Mouse (Mus musculus) urinary bladder, adult 18-20 months (tissue): Measurements from ENCODE around the gene Ints1.
A peak's percentile ranks its signal among the peaks of the same experiment; 100 is the strongest.

Source experiments
- DNase-seq, 2 experiments: peaks; one replicate each; pipeline ENCODE4 v3.0.0; 2022; ENCODE audit warnings: low spot score in 2 of 2, mixed read lengths in 2 of 2

The Ints1 gene

DNA sequence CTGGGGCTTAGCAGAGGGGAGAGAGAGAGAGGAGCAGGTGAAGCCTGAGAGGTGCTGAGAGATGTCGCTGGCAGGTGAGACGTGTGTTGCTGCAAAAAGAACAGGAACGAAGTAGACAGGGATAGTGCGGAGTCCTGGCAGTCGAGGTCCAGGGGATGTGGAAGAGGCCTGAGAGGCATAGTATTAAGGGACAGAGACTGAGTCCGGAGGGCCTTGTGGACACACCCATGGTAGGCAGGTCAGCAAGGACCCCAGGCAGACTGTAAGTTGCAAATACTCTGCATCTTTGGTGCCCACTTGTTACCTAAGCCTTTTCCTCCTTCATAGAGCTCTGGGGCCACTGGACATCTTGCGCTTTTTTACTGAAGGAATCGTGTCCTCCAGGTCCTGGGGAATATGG is 25.8 kb upstream of the Ints1 start:
- no peak for DNase-seq

DNA sequence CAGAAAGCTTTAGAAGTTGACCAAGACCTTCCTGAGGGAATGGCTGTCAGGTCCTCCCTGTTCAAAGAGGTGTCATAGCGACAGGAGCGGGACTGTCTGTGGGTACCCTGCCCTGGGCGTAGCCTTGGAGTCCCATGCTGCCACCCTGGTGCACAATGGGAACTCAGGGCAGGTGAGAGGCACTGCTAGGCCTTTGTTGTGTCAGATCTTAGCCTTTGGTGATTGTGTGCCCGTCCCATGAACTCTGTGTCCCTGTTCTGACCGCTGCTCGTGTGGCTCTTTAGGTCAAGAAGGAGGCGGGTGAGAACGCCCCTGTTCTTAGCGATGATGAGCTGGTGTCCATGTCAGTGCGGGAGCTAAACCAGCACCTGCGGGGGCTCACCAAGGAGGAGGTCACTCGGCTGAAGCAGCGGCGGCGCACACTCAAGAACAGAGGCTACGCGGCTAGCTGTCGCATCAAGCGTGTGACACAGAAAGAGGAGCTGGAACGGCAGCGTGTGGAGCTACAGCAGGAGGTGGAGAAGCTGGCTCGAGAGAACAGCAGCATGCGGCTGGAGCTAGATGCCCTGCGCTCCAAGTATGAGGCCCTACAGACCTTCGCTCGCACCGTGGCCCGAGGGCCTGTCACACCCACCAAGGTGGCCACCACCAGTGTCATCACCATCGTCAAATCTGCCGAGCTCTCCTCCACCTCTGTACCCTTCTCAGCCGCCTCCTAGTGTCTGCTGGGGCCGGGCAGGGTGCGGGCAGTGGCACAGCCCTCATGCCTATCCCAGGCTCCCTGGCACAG is 24.5 kb upstream of the Ints1 start:
- DNase-seq, result no peak

DNA sequence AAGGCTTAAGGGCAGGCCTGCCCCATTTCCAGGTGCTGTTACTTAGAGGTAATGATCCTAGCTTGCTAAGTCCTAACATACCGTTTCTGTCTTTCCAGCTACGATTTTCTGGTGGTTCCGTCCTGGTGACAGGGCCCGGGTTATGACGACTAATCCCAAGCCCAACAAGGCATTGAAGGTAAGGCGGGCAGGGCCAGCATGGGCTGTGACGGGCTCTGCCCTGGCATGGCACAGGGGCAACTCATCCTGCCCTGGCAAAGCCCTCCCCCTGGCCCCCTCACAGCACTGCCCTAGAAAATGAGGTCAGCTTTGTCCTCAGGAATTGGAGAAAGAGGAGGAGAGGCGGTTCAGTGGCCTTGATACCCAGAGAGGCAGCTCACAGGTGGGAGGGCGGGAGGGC is 23.6 kb upstream of the Ints1 start:
- no peak for DNase-seq

DNA sequence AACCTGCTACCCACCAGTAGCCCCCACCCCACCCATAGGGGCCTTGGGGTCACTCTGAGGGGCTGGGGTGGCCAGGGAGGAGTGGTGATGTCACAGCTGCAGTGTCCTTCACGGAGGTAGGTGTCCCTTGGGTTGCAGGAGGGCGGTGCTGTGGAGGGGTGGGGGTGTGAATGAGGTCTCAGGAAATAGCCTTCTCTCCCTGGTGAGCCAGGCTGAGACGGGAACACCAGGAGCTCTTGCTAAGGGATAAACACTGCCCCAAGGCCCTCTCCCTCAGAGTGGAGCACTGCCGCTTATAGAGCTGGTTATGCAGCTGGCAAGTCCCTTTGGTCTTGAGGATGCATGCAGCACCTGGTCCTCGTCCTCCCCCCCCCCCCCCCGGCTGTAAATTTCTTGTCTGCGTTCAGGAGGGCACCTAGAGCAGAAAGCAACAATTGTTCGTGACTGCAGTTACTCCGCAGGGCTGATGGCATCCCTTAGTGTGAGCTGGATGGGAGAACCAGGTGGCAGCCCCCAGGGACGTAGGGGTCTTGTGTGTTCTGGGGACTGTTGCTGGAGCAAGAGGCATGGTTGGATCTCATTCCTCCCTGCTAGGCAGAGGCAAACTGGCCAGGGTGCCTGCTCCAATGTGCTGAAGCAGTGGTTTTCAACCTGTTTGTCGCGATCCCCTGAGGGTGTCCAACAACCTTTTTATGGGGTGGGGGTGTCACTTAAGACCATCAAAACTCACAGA is 22.9 kb upstream of the Ints1 start:
- no peak for DNase-seq

- DNase-seq, result peak; percentile 52 to 77
Observed at GRCm38 (mm10) chr5:139797473-139798167, 22.1 kb upstream of the Ints1 start.

- peak; percentile 69 to 90 for DNase-seq
Observed at GRCm38 (mm10) chr5:139796900-139797299, 21.4 kb upstream of the Ints1 start.

- DNase-seq, result peak; percentile 43 to 72
Observed at GRCm38 (mm10) chr5:139796001-139796620, 20.6 kb upstream of the Ints1 start.

DNA sequence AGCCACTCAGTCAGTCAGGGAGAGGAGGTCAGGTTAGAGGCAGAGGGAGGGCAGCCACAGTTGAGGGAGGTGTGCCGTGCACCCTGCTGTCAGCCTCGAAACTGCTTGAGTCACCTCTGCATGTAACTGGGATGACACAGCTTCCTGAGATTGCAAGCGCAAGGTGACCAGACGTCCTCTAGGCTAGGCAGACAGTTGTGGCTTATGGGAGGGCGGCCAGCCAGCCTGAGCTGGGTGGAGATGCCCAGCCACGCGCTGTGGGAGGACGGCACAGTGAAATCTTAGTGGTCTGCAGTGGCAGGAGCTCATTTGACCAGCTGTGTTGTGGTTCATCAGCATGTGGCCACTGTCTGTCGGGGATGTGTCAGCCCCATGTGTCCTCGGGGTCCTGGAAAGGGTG is 19.5 kb upstream of the Ints1 start:
- peak in 1 of 2 experiments; percentile 39 for DNase-seq

DNA sequence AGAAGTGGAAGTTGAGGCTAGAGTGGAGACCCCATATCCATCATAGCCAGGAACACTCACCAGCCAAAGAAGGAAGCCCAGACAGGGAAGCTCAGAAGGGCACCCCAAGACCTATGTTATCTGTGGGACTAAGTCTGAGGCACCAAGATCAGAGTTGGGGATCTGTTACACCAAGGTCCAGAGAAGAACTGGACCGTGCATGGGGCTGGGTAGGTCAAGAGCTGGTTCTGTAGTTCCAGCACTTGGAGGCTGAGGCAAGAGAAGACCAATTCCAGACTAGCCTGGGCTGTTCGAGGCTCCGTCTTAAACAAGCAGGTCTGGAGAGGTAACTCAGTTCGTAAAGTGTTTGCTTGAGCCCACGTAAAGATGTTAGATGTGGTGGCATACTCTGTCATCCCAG is 18.7 kb upstream of the Ints1 start:
- DNase-seq, result no peak

DNA sequence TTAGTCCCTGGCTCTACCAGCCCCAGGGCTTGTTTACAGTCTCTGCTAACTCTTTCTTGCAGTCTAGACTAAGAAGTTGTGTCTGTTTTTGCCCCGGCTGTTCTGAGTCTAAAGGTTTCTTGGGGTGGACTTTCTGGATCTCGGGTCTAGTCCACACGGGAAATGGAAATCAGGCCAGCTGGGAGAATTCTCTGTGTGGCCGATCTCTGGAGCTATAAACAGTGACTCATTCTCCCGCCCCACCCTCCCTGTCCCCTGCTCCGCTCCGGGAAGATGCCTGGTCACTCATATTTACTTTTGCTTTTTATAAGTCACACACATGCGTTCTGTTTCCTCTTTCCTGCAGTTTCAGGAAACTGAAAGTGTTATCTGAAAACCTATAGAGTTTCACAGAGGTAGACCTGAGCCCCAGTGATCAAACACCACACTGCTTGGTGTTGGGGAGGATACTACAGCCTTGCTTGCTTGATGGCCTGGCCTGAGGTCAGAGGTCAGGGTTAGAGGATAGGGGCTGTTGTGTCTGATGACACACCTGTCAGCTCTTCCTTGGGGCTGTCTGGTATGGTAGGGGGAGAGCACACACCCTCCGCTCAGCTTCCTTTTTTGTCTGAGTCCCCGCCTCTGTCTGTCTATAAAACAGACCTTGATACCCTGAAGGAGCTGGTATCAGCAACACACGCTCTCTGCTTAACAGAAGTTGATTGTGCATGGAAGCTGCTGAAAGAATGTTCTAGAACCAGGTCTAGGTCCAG is 18.0 kb upstream of the Ints1 start:
- peak in 1 of 2 experiments; percentile 54 for DNase-seq

DNA sequence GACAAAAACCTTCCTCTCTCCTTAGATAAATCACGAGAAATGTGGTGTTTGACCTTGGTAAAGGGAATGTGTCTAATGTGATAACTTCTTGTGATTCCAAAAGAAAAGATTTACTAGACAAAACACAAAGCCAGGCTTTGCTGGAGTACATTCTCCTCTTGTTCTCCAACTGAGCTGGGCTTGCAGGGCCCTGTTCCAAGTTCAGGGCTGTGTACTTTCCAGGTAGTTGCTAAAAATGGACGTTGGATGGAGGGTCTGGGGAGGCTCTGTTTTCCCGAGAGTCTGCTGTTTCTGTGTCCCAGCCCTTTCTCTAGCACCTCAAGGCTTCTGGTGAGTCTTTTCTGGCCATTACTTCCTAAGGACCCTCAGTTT is 17.5 kb upstream of the Ints1 start:
- DNase-seq, result no peak

DNA sequence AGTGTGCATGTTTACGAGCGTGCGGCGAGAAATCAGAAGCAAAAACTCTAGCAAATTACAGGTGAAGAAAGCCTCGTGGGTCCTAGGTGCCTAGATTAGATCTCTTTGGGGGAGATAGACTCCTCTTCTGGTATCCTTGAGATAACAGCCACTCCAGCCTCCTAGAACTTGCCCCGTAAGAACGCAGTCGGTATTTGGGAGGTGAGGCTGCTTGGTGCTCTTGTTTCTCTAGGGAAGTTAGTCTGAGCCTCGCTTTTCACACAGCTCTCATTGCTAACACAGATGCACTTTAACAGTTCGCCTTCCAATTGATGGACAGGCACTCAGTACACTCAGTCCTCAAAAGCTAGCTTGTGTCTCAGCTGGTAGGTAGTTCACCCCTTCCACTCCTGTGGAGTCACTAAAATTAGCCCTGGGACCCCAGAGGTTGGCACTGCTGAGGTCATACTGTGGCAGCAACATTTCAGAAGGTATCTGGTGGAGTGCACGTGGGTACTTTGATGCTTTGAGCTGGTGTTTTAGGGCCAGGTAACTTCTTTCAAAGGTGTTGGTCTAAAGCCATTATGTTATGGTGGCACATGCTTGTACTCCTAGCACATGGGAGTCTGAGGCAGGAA is 16.8 kb upstream of the Ints1 start:
- DNase-seq, result no peak

GRCm38 (mm10) chr5:139791227-139792158 is 16.0 kb upstream of the Ints1 start, which contains the start of gene Mafk:
TSS of gene Mafk (plus strand) at chr5:139791513.
- peak; percentile 97 to 98 for DNase-seq

GRCm38 (mm10) chr5:139789466-139789865 is 14.0 kb upstream of the Ints1 start:
- no peak for DNase-seq

GRCm38 (mm10) chr5:139781406-139781805 is 5.9 kb upstream of the Ints1 start:
- DNase-seq, result no peak

- DNase-seq, result no peak
Observed at GRCm38 (mm10) chr5:139776966-139777365, 1.5 kb upstream of the Ints1 start.

- no peak for DNase-seq
Observed at GRCm38 (mm10) chr5:139768216-139768615, 7.3 kb downstream of the Ints1 start.

DNA sequence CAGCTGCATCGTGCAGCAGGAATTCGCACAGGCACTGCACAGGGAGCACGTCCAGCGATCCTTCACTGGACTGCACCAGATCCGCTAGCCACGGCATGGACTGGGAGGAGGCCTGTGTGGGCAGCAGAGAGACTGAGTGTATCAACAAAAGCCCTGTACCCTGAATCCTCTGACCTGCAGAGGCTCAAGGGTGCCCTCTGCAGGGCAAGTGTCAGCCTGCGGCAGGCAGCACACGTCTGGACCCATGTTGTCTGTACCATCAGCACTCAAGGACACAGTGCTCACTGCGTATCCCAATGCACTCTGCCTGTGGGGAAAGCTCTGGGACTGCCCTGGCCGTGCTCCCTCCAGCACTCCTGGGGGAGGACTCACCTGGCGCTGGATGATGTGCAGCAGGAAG is 11.2 kb downstream of the Ints1 start:
- no peak for DNase-seq

DNA sequence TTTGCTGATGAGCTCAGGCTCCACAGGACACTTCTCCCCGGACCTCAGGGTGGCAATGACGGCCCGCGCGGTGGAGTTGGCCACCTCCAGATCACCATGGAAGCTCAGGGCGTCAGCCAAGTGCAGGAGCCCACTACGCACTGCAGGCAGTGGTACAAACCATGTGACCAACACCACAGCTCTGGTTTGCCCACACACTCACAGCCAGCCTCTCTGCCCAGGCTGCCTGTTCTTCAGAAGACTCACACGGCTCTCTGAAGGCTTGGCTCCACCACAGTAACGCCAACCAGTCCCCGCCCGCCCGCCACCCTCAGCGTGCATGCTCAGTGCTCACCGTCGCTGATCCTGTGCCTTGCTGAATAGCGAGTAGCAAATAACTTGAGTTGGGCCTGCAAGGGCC is 17.4 kb downstream of the Ints1 start:
- no peak for DNase-seq

DNA sequence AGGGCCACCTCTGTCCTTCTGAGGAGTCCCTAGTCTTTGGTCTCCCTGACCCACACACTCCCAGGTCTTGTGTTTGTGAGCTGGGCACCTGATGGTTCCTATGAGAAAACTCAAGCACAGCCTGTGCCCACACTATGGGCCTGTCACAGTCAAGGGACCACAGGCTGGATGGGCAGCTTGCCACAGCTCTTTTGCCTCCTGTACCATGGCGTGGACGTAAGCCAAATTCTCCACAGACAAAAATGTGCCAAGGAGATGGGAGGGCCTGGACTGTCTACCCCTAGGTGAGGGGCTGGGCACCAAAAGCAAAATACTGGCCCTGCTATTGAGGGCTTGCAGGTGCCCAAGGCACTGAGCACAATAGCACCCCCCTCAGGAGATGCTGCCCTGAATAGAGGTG is 18.9 kb downstream of the Ints1 start:
- DNase-seq, result no peak
